In the genomic region with DNA sequence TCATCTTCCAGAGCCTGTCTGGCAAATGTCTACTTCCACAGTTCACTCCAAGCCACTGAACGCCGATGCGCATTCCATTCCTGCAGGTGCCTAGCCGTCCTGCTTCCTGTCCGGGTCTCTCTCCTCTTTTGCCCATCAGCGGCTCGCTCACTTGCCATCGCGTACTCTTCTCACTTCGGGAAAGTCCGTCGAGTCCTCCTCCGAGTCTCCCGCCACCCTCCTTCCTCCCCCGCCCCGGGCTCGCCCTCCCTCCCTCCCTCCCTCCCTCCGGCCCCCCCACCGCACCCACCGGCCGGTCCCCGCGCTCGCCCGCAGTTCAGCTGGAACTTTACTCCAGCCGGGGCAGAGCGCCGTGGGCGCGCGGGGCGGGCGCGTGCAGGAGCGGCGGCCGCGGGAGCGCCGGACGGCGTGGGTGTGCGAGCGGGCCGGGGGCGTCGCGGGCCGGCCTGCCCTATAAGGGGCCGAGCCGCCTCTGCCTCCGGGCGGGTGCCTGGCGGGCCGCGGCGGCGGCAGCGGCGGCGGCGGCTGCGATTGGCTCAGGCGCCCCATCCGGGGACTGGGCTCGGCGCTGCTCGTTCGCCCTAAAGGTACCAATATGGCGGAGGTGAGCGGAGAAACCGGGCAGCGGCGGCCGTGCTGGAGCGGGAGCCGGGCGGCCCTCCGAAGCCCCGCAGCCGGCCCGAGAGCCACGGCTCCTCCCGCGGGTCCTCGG, we compare ENCODE assay signal across 8 mouse cellular contexts. TPM values are rescaled to one million over a fixed set of nuclear protein-coding genes. Genes with fewer than 3 reads are reported as not detected.
A peak's percentile ranks its signal among the peaks of the same experiment; 100 is the strongest.
DNase-seq lines count a peak whose midpoint lies in the region; ATAC-seq lines count a peak whose summit lies in the region.

No protein-coding gene starts in this region.

- peak; percentile 77 for DNase-seq in adrenal gland, adult 8-10 months
- peak; percentile 71 for DNase-seq in embryo, embryonic 11.5 days (ENCODE audit: low read depth, low spot score)
- DNase-seq in gastrocnemius, postnatal 36 days, result peak; percentile 78 to 82
- DNase-seq in left cerebral cortex, postnatal 36 days (ENCODE audit: low spot score in 2 of 2), result peak; percentile 87 to 89
- peak; percentile 92 for DNase-seq in midbrain, embryonic 10.5 days (ENCODE audit: low spot score)
- peak; percentile 80 for DNase-seq in right cerebral cortex, postnatal 4 days
- DNase-seq in yolk sac, embryonic 10.5 days (ENCODE audit: low spot score), result peak; percentile 88

- no peaks in the 10 kb centered on the region for H3K9me3 ChIP-seq in intestine, embryonic 16.5 days (ENCODE audit: control insufficient read depth, low read length)
- no peaks in the 10 kb centered on the region for H3K9me3 ChIP-seq in midbrain, embryonic 10.5 days (replicated peaks)

- ATAC-seq in intestine, embryonic 16.5 days, result peak; percentile 97

- WGBS in intestine, embryonic 16.5 days, result under 1% methylated on average over 50 of the region's 86 CpGs
- under 1% methylated on average over 80 of the region's 86 CpGs for WGBS in midbrain, embryonic 10.5 days

- peaks cover 2% of the 10 kb centered on the region; the same call in 1 of the 2 replicates for H3K4me1 ChIP-seq in intestine, embryonic 16.5 days (ENCODE audit: control insufficient read depth, insufficient read depth, low read length)
- H3K4me1 ChIP-seq in midbrain, embryonic 10.5 days, result peaks cover 20% of the 10 kb centered on the region

- peak overlapping the region; percentile 93 for H3K4me2 ChIP-seq in intestine, embryonic 16.5 days (ENCODE audit: low read depth, low read length)

- peak overlapping the region; percentile 98 for H3K27ac ChIP-seq in intestine, embryonic 16.5 days (ENCODE audit: low read length)
- H3K27ac ChIP-seq in midbrain, embryonic 10.5 days (replicated peaks), result peak overlapping the region; percentile 98

- H3K36me3 ChIP-seq in intestine, embryonic 16.5 days (ENCODE audit: control insufficient read depth, insufficient read depth, low read length), result no peaks in the 10 kb centered on the region
- H3K36me3 ChIP-seq in midbrain, embryonic 10.5 days, result peaks cover 23% of the 10 kb centered on the region

- H3K4me3 ChIP-seq in intestine, embryonic 16.5 days (ENCODE audit: low read length), result peak overlapping the region; percentile 95
- H3K4me3 ChIP-seq in midbrain, embryonic 10.5 days, result peak overlapping the region; percentile 98

- intact Hi-C loops in gastrocnemius, postnatal 36 days (cut with DNase I), result loop anchor here (5.0 to 10.0 kb wide), 2 partner anchors 36 to 221 kb away; no protein-coding TSS in a partner anchor
- intact Hi-C loops in left cerebral cortex, postnatal 36 days (cut with DNase I), result loop anchor here (5.0 kb wide), 1 partner anchor 199 kb away; no protein-coding TSS in a partner anchor

- H3K9ac ChIP-seq in intestine, embryonic 16.5 days (ENCODE audit: low read depth, low read length), result peak overlapping the region; percentile 99

- H3K27me3 ChIP-seq in intestine, embryonic 16.5 days (replicated peaks; ENCODE audit: control insufficient read depth, insufficient read depth, low read length), result no peaks in the 10 kb centered on the region
- peaks cover 20% of the 10 kb centered on the region for H3K27me3 ChIP-seq in midbrain, embryonic 10.5 days (ENCODE audit: low read depth, poor library complexity, severe bottlenecking)

RNA-seq across cellular contexts. Expression of a gene that starts 5.1 kb away (rescaled TPM):
- total RNA-seq in adrenal gland, adult 8-10 months (2022), result 10 to 100 TPM; 35.1 to 49.7 (median 40.7) TPM
- 10 to 100 TPM in 1 of 2 experiments, 1 to 10 TPM in 1; 8.4 to 11.5 TPM for total RNA-seq in gastrocnemius, postnatal 36 days (2021)
- 11.7 and 12.0 TPM in 2 replicates for polyA plus RNA-seq in intestine, embryonic 16.5 days (2015; fragmentation: Nextera tagmentation; extraction: Ambion mirVana)
- total RNA-seq in left cerebral cortex, postnatal 36 days (2021), result 10 to 100 TPM; 22.4 to 25.0 TPM
- 18.2 and 20.2 TPM in 2 replicates for polyA plus RNA-seq in midbrain, embryonic 10.5 days (2016; fragmentation: Nextera tagmentation; extraction: Ambion mirVana)

Comparison
In these comparisons a context has a peak if more than half of its experiments do, and no peak if none do; other contexts are left out.
1. Peak in every context shown above with its lines: DNase-seq, ATAC-seq, H3K4me3 ChIP-seq and H3K27ac ChIP-seq.